Mouse (Mus musculus): ENCODE results near the gene Rpl3.
A peak's percentile ranks its signal among the peaks of the same experiment; 100 is the strongest.

The Rpl3 gene

DNA sequence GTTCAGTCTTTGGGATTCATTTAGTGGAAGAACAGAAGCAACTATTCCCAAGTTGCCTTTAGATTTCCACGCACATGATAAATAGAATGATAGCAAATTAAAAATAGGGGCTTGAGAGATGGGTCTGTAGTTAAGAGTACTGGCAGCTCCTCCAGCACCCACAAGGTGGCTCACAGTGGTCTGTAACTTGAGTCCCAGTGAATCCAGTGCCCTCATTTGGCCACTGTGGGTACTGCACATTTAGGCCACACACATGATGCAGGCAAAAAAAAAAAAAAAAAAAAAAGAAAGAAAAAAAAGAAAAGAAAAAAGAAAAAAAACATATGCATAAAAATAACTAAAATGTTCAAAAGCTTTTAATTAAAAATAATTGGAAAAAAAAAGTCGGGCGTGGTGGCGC is 3.0 kb downstream of the Rpl3 start:
- DNase-seq (ENCODE audit: extremely low read depth, low read depth) = peak; percentile 86

DNA sequence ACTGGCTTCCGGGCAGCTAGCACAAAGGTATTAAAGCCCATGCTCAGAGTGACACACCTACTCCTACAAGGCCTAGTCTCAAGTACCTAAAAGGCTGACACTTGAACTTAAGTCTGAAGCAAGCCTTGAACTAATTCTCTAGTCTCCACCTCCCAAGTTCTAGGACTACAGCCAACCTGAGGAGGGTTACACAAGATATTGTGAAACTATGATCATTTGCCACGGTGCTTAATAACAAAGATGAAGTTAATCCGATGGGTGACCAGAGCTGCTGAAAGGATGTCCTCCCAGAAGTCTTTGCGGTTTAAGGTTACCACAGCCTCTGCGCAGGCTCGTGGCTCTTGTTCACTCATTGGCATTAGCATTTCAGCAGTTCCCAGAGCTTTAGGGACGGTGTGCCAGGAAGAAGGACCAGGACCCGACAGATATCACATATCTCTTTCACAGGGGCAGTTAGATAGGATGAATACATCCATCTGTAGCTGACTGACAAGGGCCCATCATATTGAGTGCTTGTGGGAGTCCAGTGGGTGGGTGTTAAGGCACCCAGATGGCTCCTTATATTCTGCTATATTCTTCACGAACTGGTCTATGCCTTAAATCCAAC is 4.2 kb downstream of the Rpl3 start:
- no peak for DNase-seq (ENCODE audit: extremely low read depth, low read depth)

GRCm38 (mm10) chr15:80083740-80084139 is 7.9 kb downstream of the Rpl3 start:
- DNase-seq (ENCODE audit: extremely low read depth, low read depth) = no peak

- peak; percentile 99 for DNase-seq (ENCODE audit: extremely low read depth, low read depth)
Measured at GRCm38 (mm10) chr15:80083276-80083731, 8.4 kb downstream of the Rpl3 start.

- no peak for DNase-seq (ENCODE audit: extremely low read depth, low read depth)
Measured at GRCm38 (mm10) chr15:80082661-80083275, 8.9 kb downstream of the Rpl3 start.

GRCm38 (mm10) chr15:80081801-80082546 is 9.7 kb downstream of the Rpl3 start:
- DNase-seq (ENCODE audit: extremely low read depth, low read depth) = no peak

DNA sequence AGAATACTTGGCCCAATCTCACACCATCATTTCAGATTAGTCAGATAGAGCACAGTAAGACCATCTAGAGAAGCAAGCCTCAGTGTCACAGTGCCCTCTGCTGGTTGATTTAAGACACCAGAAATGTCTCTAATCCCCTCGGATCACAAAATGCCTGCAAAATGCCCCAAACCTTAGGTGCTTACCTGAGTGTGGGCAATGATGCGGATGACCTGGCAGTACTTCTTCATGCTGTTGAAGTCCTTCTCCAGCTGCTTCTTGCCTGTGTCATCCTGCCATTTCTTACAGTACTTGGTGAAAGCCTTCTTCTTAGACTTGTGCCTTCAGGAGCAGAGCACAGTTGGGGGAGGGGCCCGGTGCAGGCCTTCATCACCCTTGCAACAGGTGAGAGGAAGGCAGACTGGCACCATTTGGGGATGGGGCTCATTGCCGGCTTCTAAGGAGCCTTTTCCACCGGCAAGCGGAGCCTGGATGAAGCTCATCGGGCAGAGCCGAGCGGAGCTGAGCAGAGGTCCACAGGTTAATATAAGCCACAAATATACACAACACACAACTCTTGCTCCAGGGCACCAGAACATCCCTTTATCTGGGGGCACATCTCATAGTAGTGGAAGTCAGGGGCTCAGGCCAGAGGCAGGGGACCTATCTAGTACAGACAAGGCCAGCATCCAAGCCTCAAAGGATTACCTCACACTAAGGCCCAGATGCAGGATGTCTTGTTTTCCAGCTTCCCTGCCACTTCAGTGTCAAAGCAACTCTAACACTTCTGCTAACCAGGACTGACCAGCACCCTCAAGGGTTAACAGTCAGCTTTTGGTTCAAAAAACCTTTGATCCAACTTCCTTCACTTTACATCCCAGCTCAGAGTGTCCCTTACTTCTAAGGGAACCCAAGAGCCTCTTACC is 10.7 kb downstream of the Rpl3 start:
- DNase-seq (ENCODE audit: extremely low read depth, low read depth) = no peak

DNA sequence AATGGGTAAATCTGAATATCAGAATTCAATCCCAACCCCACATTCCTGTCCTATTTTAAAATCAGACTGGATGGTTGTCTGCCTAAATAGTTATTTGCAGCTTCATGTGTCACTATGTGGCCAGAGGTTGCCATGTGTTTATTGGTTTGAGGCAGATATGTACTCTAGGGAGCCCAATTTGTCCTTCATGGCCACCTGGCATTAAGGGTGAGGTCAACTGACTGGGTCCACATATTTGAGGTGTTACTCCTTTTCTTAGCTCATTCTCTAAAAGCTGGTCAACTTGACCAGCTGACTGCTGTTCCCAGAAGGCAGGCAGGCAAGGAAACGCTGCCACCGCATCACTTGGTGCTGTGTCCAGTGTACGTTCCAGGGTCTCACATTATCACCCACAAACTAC is 11.7 kb downstream of the Rpl3 start:
- DNase-seq (ENCODE audit: extremely low read depth, low read depth) = no peak

GRCm38 (mm10) chr15:80079129-80079668 is 12.5 kb downstream of the Rpl3 start:
- no peak for DNase-seq (ENCODE audit: extremely low read depth, low read depth)

DNA sequence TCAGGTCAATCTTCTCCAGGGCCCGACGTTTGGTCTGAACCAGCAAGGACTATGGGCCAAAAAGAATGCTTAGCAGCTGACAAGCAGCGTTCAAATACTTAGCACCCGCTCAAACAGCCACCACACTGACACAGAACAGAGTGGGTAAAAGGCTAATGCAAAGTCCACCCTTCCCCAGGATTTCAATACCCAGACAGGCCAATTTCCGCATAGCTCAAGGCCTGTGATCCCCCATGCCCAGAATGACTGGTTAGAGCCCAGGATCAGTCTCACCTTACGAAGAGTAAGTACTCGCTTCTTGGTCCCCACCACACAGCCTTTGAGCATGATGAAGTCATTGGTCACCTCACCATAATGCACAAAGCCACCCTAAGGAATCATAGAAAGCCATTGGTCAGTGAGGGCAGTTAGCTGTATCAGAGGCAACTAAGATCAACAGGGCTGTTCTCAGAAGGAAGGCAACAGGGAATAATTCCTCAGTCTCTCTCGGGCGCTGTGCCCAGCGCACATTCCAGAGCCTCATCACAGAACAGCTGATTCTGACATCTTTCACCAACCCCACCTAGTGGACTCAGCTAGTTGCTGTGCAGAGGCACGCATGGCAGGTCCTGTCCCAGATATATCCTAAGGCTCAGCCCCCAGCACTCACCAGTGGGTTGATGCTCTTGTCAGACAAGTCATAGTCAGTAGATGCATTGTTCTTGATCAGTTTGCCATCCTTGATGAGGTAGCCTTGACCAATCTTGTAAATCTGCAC is 13.4 kb downstream of the Rpl3 start:
- no peak for DNase-seq (ENCODE audit: extremely low read depth, low read depth)

- DNase-seq (ENCODE audit: extremely low read depth, low read depth) = no peak
Measured at GRCm38 (mm10) chr15:80076338-80077136, 15.1 kb downstream of the Rpl3 start.

GRCm38 (mm10) chr15:80075733-80076337 is 15.8 kb downstream of the Rpl3 start:
- peak; percentile 78 for DNase-seq (ENCODE audit: extremely low read depth, low read depth)

GRCm38 (mm10) chr15:80075374-80075694 is 16.3 kb downstream of the Rpl3 start:
- no peak for DNase-seq (ENCODE audit: extremely low read depth, low read depth)

DNA sequence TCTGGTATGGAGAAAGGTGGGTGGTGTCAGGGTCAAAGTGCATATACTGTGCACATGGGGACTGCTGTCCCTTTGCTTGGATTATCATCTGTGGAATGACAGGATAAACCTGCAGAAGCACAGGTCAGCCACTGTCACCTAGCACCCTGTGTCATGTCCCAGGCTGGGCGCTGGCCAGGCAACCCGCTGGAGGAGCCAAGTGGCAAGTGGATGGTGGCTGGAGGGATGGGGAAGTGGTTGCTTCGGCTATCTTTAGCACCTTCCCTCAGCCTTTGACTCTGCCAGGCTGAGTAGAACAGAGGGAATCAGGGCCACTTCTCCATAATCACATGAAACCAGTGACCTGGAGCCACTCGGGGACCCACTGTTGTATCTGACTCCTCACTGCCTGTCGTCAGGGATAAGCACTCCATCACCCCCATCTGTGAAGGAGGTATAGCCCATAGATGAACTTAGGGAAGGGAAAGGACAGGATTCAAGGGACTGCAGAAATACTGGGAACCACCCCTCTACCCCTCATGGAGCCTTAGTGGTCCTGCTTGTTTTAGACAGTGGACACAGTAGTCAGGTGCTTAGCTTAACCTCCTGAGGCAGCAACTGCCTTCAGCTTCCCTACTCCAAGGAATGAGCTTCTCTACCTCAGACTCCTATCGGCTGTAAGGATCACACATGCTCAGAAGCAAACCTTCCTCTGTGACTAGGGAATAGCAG is 16.9 kb downstream of the Rpl3 start:
- no peak for DNase-seq (ENCODE audit: extremely low read depth, low read depth)

- DNase-seq (ENCODE audit: extremely low read depth, low read depth) = no peak
Measured at GRCm38 (mm10) chr15:80073256-80073621, 18.4 kb downstream of the Rpl3 start.

GRCm38 (mm10) chr15:80072579-80073255 is 19.0 kb downstream of the Rpl3 start:
- no peak for DNase-seq (ENCODE audit: extremely low read depth, low read depth)

GRCm38 (mm10) chr15:80071951-80072437 is 19.7 kb downstream of the Rpl3 start:
- no peak for DNase-seq (ENCODE audit: extremely low read depth, low read depth)

DNA sequence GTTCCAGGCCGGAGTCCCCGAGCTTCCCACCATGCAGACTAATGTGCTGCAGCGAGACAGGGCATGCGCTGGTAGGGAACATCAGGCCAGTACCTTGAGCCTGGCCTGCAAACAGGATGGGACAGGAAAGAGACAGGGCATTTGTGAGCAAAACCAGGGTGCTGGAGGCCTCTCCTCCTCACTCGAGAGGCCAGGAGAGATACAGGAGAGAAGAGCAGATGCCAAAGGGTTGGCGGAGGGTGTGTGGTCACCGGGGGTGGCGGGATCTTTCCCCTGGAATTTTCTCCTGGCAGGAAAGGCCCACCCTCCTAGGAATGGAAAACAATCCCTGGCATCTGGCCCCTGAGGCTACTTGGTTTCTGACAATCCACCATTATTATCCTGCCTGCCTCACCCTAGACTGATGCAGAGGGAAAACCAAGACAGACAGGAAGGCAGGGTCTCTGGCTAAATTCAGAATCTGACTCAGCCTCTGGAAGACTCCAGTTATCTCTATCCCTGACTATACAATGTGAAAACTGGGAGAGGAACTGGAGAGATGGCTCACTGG is 21.5 kb downstream of the Rpl3 start:
- no peak for DNase-seq (ENCODE audit: extremely low read depth, low read depth)

Data from MEL-GATA-1-ER (cell line).